Mouse (Mus musculus): ENCODE results near the gene Spats2l. TPM values are rescaled to one million over a fixed set of nuclear protein-coding genes. Genes with fewer than 3 reads are reported as not detected.

Gene Spats2l
- total and polyA plus RNA-seq, 2 experiments from 2014 or later: 34.8 to 80.4 TPM

DNA sequence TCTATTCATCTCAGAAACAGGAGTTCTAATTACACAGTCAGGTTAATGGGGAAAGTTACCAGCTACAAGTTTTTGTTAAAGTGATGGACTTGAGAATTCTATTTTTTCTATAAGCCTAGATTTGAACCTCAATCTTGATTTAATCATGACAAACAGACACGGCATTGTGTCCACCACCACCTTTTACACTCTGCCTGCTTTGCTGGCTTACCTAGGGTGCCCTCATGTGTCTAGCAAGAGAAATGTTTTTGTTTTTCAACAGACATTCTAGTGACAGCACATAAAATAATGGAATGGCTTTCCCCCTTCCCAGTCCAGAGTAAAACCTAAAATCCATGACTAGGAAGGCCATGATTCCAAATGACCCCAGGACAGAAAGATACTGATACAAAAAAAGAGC lies 175.2 kb downstream of the Spats2l start:
- no peak overlapping the region for H3K4me2 ChIP-seq (ENCODE audit: low read depth, low read length, poor library complexity, severe bottlenecking)
- WGBS: 6% methylated on average over 1 of the region's 1 CpGs
- no peaks in the 10 kb centered on the region for H3K27me3 ChIP-seq (ENCODE audit: insufficient read depth, low read length)
- H3K9ac ChIP-seq (replicated peaks; ENCODE audit: low read length, poor library complexity, severe bottlenecking): no peak overlapping the region
- TF ChIP-seq CTCF (IDR thresholded peaks at IDR 0.05): peak; percentile 85
- DNase-seq (ENCODE audit: low spot score): peak; percentile 58
- H3K4me3 ChIP-seq (ENCODE audit: low read depth, low read length): no peak overlapping the region
- peaks cover 2% of the 10 kb centered on the region; the same call in 1 of the 2 replicates for H3K36me3 ChIP-seq (ENCODE audit: insufficient read depth, low read length)
- H3K27ac ChIP-seq (ENCODE audit: low read depth, low read length): no peak overlapping the region
- H3K9me3 ChIP-seq (ENCODE audit: low read length): no peaks in the 10 kb centered on the region
- H3K4me1 ChIP-seq (ENCODE audit: insufficient read depth, low read length): no peaks in the 10 kb centered on the region
- ATAC-seq (ENCODE audit: low FRiP score): no peak

DNA sequence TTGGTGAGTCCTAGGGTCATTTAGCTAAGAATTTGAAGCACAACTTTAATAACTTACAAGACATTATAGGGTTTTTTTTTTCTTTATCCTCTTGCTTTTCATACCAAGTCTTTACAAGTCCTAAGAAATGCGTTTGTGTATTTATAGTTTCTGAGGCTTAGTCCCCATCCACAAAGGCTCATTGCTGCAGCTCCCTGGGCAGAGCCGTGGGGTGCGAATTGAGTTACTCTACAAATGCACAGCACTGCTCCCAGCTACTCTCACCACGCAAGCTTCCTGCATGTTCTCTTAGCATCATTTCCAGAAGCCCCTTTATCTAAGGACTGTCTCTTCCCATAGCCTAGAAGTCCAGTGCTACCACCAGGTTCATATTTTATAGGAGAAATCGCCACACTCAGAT lies 175.8 kb downstream of the Spats2l start:
- whole genome bisulfite sequencing: 64% methylated on average over 5 of the region's 5 CpGs
- ATAC-seq (ENCODE audit: low FRiP score) (no peak), DNase-seq (ENCODE audit: low spot score) (no peak)
- Histone ChIP-seq H3K36me3 (ENCODE audit: insufficient read depth, low read length) (peaks cover 4% of the 10 kb centered on the region), H3K4me2 (ENCODE audit: low read depth, low read length, poor library complexity, severe bottlenecking) (no peak overlapping the region), H3K9ac (replicated peaks; ENCODE audit: low read length, poor library complexity, severe bottlenecking) (no peak overlapping the region), H3K27me3 (ENCODE audit: insufficient read depth, low read length) (no peaks in the 10 kb centered on the region), H3K4me3 (ENCODE audit: low read depth, low read length) (no peak overlapping the region), H3K4me1 (ENCODE audit: insufficient read depth, low read length) (no peaks in the 10 kb centered on the region), H3K9me3 (ENCODE audit: low read length) (no peaks in the 10 kb centered on the region), H3K27ac (ENCODE audit: low read depth, low read length) (no peak overlapping the region)
- TF ChIP-seq CTCF (IDR thresholded peaks at IDR 0.05): no peak

DNA sequence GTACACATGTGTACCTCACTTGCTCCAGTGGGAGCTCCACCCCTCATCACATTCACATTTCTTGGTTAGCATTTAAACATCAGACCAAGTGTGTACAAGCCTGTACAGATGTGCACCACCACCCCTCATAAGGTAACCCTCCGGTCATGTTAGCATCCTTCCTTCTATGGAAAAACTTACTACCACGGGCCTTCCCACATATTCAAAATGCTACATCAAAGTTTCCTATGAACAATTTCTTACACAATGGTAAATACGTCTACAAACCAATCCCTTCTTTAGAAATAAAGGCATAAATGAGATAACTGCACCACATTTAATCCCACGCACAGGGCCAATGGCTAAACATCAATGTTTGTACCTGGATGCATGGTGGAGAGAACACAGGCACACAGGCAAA lies 178.5 kb downstream of the Spats2l start:
- no peaks in the 10 kb centered on the region for H3K4me1 ChIP-seq (ENCODE audit: insufficient read depth, low read length)
- H3K4me2 ChIP-seq (ENCODE audit: low read depth, low read length, poor library complexity, severe bottlenecking): no peak overlapping the region
- H3K27me3 ChIP-seq (ENCODE audit: insufficient read depth, low read length): no peaks in the 10 kb centered on the region
- no peak for TF ChIP-seq CTCF (IDR thresholded peaks at IDR 0.05)
- H3K4me3 ChIP-seq (ENCODE audit: low read depth, low read length): no peak overlapping the region
- H3K27ac ChIP-seq (ENCODE audit: low read depth, low read length): no peak overlapping the region
- no peaks in the 10 kb centered on the region for H3K9me3 ChIP-seq (ENCODE audit: low read length)
- ATAC-seq (ENCODE audit: low FRiP score): no peak
- peaks cover 13% of the 10 kb centered on the region for H3K36me3 ChIP-seq (ENCODE audit: insufficient read depth, low read length)
- H3K9ac ChIP-seq (replicated peaks; ENCODE audit: low read length, poor library complexity, severe bottlenecking): no peak overlapping the region
- no peak for DNase-seq (ENCODE audit: low spot score)
- 96% methylated on average over 4 of the region's 4 CpGs for WGBS

DNA sequence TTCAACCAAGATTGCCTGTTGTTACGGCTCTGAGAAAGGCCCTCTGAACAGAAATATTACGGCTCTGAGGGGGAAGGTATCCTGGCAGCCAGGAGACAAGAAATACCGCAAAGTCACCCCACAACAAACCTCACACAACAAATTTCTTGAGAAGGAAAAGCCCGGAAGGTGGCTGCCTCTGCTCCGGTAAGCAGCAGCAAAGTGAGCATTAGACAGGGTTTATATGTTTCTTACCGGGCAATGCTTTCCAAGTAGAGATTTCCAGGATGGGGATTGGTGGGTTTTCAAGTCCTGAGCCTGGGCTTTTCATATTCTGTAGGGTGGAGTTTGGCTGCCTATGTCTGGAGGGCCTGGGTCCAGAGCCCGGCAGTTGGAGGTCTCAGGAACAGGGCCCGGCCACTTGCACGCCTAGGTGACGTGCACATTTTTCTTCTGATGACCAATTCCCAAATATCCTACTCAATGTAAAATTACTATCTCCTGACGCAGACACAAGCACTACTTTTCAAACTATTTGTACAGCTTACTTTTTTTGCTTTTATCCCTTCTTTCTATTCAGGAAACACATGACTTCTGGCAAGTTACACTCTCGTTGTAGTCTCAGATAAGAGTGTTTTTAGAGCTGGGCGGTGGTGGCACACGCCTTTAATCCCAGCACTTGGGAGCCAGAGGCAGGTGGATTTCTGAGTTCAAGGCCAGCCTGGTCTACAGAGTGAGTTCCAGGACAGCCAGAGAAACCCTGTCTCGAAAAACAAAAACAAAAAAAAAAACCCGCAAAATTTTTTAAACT lies 179.8 kb downstream of the Spats2l start:
- TF ChIP-seq CTCF (IDR thresholded peaks at IDR 0.05): no peak
- no peaks in the 10 kb centered on the region for H3K9me3 ChIP-seq (ENCODE audit: low read length)
- peaks cover 13% of the 10 kb centered on the region for H3K36me3 ChIP-seq (ENCODE audit: insufficient read depth, low read length)
- DNase-seq (ENCODE audit: low spot score) (no peak), ATAC-seq (ENCODE audit: low FRiP score) (no peak)
- H3K4me3 ChIP-seq (ENCODE audit: low read depth, low read length): no peak overlapping the region
- no peak overlapping the region for H3K27ac ChIP-seq (ENCODE audit: low read depth, low read length)
- no peak overlapping the region for H3K4me2 ChIP-seq (ENCODE audit: low read depth, low read length, poor library complexity, severe bottlenecking)
- H3K27me3 ChIP-seq (ENCODE audit: insufficient read depth, low read length): no peaks in the 10 kb centered on the region
- H3K9ac ChIP-seq (replicated peaks; ENCODE audit: low read length, poor library complexity, severe bottlenecking): no peak overlapping the region
- H3K4me1 ChIP-seq (ENCODE audit: insufficient read depth, low read length): no peaks in the 10 kb centered on the region
- WGBS: 84% methylated on average over 16 of the region's 16 CpGs

DNA sequence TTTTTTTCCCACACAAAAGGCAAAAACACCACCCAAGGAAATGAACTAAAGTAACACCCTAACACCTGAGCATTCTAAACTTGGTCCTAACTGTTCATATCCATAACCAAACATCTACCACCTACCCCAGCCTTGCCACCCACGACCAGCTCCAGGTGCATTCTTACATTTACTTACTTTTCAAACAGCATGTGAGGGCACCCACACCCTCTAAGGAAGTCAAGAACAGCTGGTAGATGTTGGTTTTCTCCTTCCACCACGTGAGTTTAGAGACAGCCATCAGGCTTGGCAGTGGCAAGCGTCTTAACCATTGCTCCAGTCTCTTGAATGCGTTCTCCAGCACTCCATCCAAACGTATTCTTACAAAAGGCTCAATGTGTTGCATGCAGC lies 180.4 kb downstream of the Spats2l start:
- H3K9ac ChIP-seq (replicated peaks; ENCODE audit: low read length, poor library complexity, severe bottlenecking): no peak overlapping the region
- no peak for TF ChIP-seq CTCF (IDR thresholded peaks at IDR 0.05)
- DNase-seq (ENCODE audit: low spot score) (no peak), ATAC-seq (ENCODE audit: low FRiP score) (no peak)
- peaks cover 13% of the 10 kb centered on the region for H3K36me3 ChIP-seq (ENCODE audit: insufficient read depth, low read length)
- no peak overlapping the region for H3K27ac ChIP-seq (ENCODE audit: low read depth, low read length)
- H3K4me1 ChIP-seq (ENCODE audit: insufficient read depth, low read length): no peaks in the 10 kb centered on the region
- no peaks in the 10 kb centered on the region for H3K27me3 ChIP-seq (ENCODE audit: insufficient read depth, low read length)
- H3K9me3 ChIP-seq (ENCODE audit: low read length): no peaks in the 10 kb centered on the region
- 95% methylated on average over 5 of the region's 5 CpGs for WGBS
- no peak overlapping the region for H3K4me2 ChIP-seq (ENCODE audit: low read depth, low read length, poor library complexity, severe bottlenecking)
- H3K4me3 ChIP-seq (ENCODE audit: low read depth, low read length): no peak overlapping the region

DNA sequence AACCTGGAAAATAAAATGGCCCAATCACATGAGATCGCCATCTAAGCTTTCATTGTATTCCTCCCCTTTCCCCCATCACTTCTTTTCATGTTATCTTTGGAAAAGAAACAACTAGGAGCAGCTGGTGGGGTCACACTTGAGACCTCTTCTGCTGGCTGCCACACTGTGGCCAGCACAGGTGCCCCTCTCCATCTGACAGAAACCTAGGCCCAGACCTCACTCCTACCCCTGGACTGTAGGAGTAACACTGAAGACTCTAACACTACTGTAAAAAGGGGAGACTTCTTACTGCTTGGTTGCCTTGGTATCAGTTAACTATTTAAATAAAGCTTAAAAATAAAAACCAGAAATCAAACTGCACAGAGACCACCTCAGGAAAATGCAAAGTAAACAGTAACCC lies 181.8 kb downstream of the Spats2l start:
- no peak for TF ChIP-seq CTCF (IDR thresholded peaks at IDR 0.05)
- 85% methylated on average over 1 of the region's 1 CpGs for WGBS
- no peak for ATAC-seq (ENCODE audit: low FRiP score)

More for the DNA sequence above, 181.8 kb downstream of the Spats2l start:
- Histone ChIP-seq H3K27me3 (ENCODE audit: insufficient read depth, low read length) (no peaks in the 10 kb centered on the region), H3K4me2 (ENCODE audit: low read depth, low read length, poor library complexity, severe bottlenecking) (no peak overlapping the region), H3K36me3 (ENCODE audit: insufficient read depth, low read length) (peaks cover 13% of the 10 kb centered on the region), H3K9me3 (ENCODE audit: low read length) (no peaks in the 10 kb centered on the region), H3K4me1 (ENCODE audit: insufficient read depth, low read length) (no peaks in the 10 kb centered on the region), H3K4me3 (ENCODE audit: low read depth, low read length) (no peak overlapping the region), H3K9ac (replicated peaks; ENCODE audit: low read length, poor library complexity, severe bottlenecking) (no peak overlapping the region), H3K27ac (ENCODE audit: low read depth, low read length) (no peak overlapping the region)
- no peak for DNase-seq (ENCODE audit: low spot score)
